Mouse (Mus musculus): ENCODE data around the gene Ctnna3.
"Not testable (repeated sequence)": the region's sequence is repeated elsewhere in the genome, so short reads cannot be mapped to it uniquely, and the experiment has no call there.

Gene Ctnna3

DNA sequence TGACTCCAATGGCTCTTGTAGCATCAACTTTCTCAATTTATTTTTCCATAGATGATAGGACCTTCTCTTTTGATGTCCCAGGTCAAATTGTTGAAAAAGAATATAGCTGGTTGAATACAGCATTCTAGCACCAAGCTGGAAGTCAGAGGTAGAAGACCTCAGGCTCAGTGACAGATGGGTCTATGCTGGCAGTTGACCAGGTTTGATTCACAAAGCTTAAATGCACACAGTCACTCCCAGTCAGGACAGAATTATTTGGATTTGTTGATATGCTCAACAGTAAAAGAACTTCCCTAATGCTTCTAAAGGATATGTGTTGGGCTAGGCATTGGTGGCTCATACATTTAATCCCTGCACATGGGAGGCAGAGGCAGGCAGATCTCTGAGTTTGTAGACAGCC is 1059.6 kb downstream of the Ctnna3 start:
- DNase-seq (ENCODE audit: low read depth, low spot score) = no peak

DNA sequence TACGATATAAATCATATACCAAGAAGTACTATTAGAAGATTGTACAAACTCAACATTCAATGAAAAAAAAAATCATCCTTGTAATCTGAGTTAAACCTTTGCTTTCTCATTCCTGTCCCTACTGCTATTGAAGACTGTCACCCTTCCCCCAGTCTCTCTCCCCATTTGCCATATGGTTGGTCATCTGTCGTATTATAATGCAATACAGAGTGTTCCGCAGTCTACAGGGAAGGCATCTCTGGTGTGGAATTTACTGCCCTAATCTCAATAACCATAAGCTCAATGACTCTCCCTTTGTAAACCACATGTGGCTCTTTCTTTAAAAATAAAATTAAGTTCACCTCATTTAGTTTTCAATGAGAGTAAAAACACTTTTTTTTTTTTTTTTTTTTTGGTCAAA is 1113.7 kb downstream of the Ctnna3 start:
- DNase-seq (ENCODE audit: low read depth, low spot score) = no peak

DNA sequence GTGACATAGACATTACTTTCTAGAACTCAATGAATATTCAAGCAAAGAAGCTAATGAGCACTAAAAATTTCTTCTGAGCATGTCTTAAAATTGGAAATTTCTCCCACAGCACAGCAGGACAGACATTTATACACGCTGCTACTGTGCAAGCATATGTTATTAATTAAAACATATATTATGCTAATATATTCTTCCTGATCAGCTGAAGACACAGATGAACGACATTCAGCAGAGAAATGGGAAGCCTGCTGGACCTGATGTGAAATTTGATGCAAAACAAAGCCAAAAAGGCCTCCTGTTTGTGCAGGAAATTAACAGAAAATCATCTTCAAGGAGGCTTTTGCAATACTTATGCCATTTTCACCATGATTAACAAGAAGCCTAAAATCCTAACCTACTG is 1114.5 kb downstream of the Ctnna3 start:
- DNase-seq (ENCODE audit: low read depth, low spot score) = no peak

DNA sequence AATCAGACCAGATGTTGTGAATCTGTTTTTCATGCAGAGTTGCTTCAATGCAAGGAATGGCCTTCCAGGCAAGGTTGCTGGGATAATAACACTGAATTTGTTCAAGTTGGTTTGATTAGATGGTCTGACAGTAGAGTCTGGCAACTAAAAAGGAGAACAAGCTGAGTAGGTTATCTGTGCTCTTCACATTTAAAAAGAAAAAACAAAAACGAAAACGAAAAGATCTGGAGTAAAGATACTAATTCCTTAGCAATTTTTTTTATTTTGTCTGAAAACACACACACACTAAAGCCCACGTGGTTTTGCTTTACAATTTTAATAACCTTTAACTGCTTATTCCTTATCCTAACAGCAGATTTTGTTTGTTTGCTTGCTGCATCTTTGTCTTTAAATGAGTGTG is 1141.4 kb downstream of the Ctnna3 start:
- DNase-seq (ENCODE audit: low read depth, low spot score) = no peak

DNA sequence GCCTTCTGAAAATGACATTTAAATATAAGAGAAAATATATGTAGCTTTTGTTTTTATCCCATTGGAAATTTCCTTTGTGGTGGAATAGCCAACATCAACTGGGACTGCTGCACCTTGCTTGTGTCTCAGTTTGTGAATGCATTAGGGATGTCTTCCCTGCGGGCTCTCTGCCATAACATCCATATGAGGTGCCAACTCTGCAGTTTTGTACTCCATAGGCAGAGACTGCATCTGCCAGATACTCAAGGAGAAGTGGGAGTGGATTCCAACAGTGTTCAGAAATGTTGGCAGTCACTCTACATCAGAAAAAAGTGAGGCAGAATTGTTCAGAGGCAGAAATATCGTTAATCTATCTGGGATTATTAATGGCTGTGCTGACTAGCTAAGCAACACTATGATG is 1158.2 kb downstream of the Ctnna3 start:
- no peak for DNase-seq (ENCODE audit: low read depth, low spot score)

DNA sequence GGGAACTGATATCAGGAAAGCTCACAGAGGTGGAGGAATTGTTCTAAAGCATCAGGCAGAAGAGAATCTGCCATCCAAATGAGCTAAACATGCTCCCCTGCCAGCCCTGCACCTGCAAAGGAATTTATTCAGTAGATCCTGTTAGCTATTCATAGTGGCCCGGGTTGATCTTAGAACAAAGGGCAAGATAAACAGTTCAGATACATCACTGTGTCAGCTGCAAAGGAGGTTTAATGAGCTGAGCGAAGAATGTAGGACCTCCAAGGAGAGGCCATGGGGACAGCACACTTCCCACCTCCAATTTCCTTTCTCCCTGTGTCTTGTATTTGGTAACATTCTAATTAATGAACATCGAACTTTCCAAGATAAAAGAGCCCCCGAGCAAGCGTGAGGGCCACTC is 1206.9 kb downstream of the Ctnna3 start:
- DNase-seq (ENCODE audit: low read depth, low spot score) = no peak

DNA sequence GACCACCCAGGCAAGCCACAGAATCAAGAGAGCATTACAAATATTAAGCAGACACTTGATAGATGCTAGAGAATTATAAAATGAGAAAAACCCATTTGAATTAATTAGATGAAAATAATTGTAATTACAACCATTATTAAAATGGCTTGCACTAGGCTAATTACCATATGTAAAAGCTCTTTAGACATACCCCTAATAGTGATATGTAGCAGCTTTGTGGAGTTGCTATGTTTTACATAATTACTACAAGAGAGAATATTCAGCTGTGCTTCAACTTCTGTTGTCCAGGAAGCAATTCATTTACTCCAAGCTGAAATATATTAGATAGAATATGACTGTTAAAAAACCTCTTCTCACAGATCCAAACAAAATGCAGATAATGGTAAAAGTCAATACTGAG is 1209.2 kb downstream of the Ctnna3 start:
- no peak for DNase-seq (ENCODE audit: low read depth, low spot score)

DNA sequence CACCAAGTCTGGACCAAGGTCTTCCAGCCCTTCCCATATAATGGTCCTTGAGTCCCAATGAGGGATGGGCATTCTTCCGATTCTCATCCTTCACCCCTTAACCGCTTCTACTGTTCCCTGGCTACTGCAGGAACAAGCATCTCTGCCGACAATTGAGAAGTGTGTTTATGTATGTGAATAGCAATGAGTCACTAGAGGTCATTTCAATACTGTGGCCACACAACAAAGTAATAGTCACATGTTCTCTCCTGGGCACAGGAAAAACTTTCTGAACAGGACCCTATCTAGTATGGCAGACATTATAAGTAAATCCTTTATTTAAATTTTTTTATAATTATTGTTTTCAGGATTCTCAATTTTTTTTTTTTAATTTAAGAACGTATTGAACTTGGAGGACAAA is 1211.2 kb downstream of the Ctnna3 start:
- no peak for DNase-seq (ENCODE audit: low read depth, low spot score)

DNA sequence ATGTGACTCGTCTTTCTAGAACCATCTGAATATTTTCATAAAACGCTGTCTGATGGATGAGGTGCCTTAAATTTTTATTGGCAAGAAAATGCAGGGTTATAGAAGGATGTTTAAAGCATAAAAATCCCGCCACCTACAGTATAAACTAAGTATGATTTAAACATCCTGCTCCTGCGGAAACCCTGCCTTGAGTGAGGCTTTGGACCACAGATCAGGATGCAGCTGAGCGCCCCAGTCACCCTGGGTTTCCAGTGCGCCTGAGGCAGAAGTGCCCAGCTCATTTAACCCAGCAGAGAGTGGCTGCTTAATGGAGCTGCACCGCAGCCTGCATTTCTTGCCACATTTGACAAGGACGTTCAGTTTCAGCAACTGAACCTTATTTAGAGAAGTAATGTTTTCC is 1211.7 kb downstream of the Ctnna3 start:
- DNase-seq (ENCODE audit: low read depth, low spot score) = no peak

DNA sequence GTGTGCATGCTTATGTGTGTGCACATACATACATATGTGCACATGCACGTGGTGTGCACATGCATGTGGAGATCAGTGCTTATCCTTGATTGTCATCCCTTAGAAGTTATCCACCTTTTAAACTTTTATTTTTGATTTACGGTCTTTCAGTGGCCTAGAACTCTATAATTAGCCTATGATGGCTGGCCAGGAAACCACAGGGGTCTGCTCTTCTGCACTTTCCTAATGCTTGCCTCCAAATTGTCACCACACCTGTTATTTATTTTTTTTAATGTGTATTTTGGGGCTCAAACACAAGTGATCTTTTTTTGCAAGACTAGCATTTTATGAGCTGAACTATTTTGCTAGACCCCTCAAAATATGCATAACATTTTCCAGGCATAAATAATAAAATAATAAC is 1214.1 kb downstream of the Ctnna3 start:
- DNase-seq (ENCODE audit: low read depth, low spot score) = no peak

DNA sequence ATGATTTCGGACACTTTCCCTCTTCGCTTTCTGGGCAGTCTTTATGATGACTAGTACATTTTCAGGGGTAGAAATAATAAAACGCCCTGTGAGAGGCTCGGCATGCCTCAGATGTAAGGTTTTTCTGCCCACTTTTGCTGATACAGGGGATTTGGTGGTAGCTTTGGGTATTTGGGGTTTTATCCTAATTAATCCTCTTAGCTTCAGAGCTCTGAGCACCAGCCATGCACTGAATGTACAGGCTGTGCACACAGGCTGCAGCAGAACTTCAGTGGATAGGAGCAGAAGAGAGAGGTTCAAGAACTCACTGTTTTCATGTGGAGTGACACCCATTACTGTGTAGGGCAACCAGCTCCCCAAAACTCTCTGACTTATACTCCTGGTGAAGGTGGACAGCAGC is 1231.3 kb downstream of the Ctnna3 start:
- DNase-seq (ENCODE audit: low read depth, low spot score) = no peak

DNA sequence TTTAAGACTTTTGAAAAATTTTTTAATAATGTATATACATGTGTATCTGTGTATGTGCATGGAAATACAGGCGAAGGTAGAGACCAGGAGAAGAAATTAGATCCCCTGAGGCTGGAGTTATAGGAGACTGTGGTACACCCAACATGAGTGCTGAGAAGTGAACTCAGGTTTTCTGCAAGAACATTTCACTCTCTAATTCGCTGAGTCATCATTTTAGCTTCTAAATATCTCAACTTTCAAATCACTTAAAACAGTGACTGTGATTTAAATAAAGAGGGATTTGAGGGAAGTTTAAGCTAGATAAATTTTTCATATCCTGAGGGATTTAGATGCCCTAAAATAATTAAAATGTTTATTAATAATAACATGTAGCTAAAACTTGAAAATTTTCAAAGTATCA is 1241.6 kb downstream of the Ctnna3 start:
- DNase-seq (ENCODE audit: low read depth, low spot score) = no peak

DNA sequence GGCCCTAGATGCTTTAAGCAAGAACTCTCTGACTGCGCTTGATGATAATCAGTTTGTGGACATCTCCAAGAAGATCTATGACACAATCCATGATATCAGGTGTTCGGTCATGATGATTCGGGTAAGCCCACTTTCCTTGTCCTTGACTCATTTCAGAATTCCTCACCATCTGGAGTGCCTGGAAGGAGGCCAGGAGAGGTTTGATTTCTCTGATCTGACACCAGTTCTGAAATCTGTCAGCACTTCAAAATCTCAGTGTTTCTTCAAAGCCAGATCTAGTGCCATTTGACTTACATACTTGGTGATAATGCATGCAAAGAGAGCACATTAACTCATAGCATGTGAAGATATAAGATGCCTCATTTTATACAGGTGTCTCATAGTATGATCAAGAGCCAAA is 1245.9 kb downstream of the Ctnna3 start:
- DNase-seq (ENCODE audit: low read depth, low spot score) = no peak

DNA sequence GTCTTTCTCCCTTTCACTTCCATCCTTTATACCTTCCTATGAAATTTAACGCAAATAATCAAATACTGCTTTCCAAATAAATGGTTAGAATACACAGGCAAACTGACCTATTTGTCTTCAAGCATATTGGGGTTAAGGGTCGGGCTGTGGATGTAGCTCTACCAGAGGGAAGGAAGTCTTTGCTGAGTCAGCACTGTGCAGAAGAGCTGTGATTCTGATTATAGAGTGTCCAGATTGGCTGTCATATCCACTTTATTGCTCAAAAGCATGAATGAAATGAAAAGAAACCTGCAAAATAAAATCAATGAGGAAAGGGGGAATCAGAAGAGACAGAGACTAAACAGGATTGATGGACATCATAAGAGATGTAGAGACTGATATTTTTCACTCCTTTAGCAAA is 1280.1 kb downstream of the Ctnna3 start:
- no peak for DNase-seq (ENCODE audit: low read depth, low spot score)

DNA sequence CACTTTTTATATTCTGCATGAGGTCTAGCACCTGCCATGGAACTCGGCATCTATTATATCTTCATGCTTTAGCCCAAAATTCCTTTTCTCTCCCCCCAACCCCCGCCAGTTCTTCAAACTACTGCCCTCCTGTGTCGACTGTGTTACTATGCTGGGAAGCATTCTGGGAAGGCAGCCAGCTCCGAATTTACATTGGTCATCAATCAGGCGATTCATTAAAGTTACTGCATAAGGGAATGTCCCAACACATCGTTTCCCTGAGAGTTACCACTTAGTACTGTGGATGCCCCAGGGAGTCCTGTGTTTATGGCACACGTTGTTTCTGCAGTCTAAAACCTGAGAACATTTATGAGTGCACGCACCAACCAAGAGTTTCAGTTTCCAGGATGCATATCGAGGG is 1288.1 kb downstream of the Ctnna3 start:
- no peak for DNase-seq (ENCODE audit: low read depth, low spot score)

DNA sequence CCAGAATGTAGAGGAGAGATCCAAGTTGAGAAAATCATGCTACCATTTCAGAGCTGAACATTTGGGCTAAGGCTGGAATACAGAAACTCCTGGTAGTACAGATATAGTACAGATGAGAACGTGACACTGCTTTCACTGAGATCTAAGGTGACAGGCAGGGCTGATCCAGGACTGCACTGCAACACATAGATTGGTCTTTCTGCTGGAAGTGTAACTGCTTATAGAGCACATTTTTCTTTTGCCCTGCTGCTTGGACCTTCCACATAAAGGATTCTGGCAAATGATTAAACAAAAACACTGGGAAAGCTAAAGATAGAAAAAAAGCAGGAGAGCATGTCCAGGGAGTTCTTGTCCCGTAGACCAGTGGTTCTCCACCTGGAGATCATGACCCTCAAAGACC is 1305.8 kb downstream of the Ctnna3 start:
- DNase-seq (ENCODE audit: low read depth, low spot score) = no peak

DNA sequence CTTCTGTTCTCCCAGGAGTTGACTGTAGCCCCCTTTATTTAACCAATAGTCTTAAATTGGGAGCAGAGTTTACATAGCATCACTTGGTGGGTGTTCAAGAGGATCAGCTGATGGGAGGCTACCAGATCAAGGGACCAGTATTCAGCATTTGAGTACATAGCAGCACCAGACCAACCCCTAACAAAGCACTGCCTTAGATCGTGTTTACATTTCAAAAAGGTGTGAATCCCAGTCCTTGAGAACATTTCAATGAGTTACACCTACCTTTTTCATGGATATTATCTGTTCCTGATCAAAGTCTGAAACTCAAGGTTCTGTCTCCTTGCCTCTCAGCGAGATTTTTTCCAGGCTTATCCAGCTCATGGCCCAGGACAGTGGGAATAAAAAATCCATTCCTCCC is 1306.7 kb downstream of the Ctnna3 start:
- no peak for DNase-seq (ENCODE audit: low read depth, low spot score)

DNA sequence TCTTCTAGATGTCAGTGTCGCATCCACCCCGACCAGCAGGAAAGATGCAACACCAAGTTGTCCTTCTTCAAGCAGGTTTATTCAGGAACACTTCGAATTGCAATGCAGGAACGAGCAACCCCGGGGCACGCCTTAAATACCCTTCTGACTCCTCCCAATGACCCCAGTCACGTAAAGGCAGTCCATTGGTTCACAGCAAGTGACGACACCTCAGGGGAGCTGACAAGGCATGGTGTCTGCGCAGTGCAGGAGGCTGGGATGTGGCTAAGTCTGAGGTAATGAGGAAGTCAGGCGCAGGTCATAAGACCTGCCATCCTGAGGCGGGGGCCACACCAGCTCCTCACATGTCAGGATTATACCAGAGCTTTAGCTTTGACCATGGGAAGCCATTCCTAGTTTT is 1311.8 kb downstream of the Ctnna3 start:
- DNase-seq (ENCODE audit: low read depth, low spot score) = not testable (repeated sequence)

DNA sequence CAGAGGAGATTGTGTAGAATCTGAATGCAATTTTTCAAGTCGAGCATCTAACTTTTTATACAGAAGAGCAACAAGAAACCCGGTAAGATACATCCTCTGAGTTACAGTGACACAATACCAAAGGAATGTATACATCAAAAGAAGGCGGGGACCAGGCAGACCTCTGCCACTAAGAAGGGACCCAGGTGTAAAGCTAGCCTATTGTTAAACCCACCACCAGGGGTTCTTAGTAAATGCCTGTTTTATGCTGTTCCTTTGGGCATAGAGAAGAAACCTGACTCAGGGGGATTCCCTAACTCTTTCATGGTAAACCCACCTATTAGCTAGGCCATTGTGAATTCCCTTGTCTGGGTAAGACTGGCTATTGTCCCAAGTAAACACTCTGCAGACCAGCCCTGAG is 1314.2 kb downstream of the Ctnna3 start:
- not testable (repeated sequence) for DNase-seq (ENCODE audit: low read depth, low spot score)

DNA sequence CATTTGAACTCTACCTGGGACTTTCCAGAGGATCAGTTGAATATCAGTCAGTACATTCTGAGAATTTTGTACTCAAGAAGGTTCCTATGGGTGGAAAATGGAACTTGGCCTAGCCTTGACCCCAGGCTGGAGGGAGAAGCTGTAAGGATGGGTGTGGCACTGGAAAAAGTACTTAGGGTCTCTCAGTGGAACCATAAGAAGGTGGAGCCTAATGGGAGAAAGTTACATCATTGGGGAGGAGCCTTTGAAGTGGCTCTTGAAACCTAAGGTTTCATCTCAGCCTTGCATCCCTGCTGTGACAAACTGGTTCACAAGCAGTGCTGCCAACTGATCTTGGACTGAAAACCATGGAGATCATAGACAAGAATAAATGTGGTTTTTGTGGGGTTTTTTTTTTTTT is 1318.8 kb downstream of the Ctnna3 start:
- no peak for DNase-seq (ENCODE audit: low read depth, low spot score)

DNA sequence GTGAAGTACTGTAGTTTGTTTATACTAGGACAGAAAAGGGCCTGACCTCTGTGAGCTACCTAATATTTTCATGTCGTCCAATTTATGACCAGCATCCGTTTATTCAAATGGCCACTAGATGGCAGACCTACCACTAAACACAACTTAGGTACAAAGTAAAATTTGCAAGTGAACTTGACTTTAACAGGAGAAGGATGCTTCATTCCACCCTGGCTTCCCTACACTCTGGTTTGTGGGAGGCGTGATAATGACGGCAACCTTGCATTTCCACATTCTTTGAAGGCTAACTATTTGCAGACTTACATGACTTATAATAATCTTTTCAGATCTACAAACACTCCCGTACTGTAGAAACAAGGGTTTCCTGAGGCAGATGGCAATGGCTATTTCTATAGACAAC is 1320.9 kb downstream of the Ctnna3 start:
- peak; percentile 8 for DNase-seq (ENCODE audit: low read depth, low spot score)

DNA sequence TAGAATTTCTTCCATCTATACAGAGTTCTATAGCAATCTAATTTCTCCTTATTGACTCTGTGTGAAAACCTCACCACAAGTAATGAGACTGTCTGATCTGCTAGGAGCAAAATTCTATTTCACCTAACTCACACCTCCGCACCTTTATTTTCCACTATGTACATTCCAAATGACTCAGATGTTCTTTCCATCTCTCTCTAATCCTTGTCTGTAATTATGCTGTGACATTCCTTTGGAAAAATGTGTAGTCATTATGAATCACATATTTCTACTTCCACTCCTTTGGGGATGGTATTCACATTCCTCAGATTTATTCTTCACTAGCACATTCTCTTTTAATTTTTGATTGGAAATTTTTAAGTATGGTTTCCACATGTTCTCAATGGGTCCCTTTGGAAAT is 1406.4 kb downstream of the Ctnna3 start:
- no peak for DNase-seq (ENCODE audit: low read depth, low spot score)

DNA sequence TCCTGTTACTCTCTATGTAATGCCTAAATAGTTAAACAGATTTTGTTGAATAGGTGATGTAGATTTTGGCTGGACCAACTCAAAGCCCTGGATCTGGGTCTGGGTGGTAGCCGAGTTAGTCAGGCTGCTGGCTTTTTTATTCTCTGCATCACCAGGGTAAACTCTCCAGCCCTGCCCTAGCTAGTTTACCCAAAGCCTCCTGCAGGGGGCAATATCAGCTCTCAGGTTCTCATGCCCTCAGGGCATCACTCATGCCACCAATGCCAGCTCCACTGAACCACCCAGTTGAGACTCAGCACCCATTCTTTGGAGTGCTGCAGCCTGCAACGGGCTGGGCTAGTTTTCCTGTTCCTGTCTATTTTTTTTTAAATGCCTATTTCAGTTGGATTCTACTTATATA is 1431.5 kb downstream of the Ctnna3 start:
- DNase-seq (ENCODE audit: low read depth, low spot score) = no peak

DNA sequence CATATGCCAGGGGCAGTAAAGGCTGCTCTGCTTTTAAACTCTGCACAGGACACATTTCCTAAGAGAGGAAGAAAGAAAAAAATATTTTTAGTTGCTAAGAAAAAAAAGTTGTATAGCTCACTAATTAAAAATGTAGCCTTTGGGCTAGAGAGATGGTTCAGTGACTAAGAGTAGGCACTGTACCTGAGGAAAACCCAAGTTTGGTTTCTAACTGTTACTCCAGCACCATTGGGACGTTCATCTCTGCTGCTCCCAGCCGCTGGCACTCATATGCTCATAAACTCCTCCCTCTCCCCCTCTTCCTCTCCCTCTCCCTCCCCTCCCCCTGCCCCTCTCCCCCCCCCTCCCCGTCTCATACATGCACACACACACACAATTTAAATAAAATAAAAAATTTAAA is 1441.0 kb downstream of the Ctnna3 start:
- DNase-seq (ENCODE audit: low read depth, low spot score) = no peak

DNA sequence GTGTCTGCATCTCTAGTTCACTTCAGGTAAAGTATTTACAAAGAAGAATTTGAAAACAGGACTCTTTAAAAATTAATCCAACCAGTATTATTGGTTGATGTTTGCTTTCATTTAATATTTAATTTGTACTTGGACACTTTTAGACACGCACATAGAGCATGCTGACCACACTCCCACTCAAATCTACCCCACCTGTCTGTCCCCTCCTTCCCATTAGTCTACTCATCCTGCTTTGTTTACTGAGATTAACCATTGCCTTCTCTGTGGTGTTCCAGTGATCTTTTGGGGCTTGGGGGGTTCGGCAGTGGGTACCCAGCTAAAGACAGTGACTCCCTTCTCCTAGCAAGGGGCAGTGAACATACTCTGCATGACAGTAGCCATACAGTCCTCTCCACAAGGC is 1446.6 kb downstream of the Ctnna3 start:
- DNase-seq (ENCODE audit: low read depth, low spot score) = no peak

Measured in retina, adult 2 months (tissue).